Mouse (Mus musculus) small intestine, adult 2 months (tissue): ENCODE data around the gene Fxyd5. TPM values are rescaled to one million over a fixed set of nuclear protein-coding genes. Genes with fewer than 3 reads are reported as not detected.

Experiments used
- H3K27ac ChIP-seq: fragments of 200-500 bp; 2 replicates; pipeline ENCODE4 v1.5.1; 2012; ENCODE audit warnings: low read depth, low read length, control low read depth, inconsistent platforms; ENCODE audit not compliant: insufficient read depth
- H3K27me3 ChIP-seq: fragments of 200-500 bp; 2 replicates; pipeline ENCODE4 v1.6.1; 2012; ENCODE audit warnings: mild to moderate bottlenecking, moderate library complexity, low read length, inconsistent platforms; ENCODE audit not compliant: control insufficient read depth, insufficient read depth
- H3K36me3 ChIP-seq: fragments of 200-500 bp; 2 replicates; pipeline ENCODE4 v1.6.1; 2012; ENCODE audit warnings: mild to moderate bottlenecking, low read length, control low read depth, inconsistent platforms; ENCODE audit not compliant: control insufficient read depth, insufficient read depth
- H3K4me1 ChIP-seq: fragments of 200-500 bp; 2 replicates; pipeline ENCODE4 v1.6.1; 2012; ENCODE audit warnings: low read length, inconsistent platforms, mixed read lengths; ENCODE audit not compliant: control insufficient read depth, insufficient read depth, insufficient read length
- H3K4me3 ChIP-seq: fragments of 200-500 bp; 2 replicates; pipeline ENCODE4 v1.5.1; 2012; ENCODE audit warnings: low read depth, mild to moderate bottlenecking, control low read depth, inconsistent platforms, low read length, moderate library complexity
- CTCF ChIP-seq: fragments of 200-500 bp; IDR thresholded peaks from 2 replicates; pipeline ENCODE4 v1.5.1; 2012; ENCODE audit warnings: low read depth, mild to moderate bottlenecking, control low read depth, inconsistent platforms, low read length, moderate library complexity, mixed read lengths; ENCODE audit not compliant: insufficient replicate concordance, insufficient read length; ENCODE audit errors: extremely low read depth
- POLR2A ChIP-seq: fragments of 200-500 bp; IDR thresholded peaks from 2 replicates; pipeline ENCODE4 v1.6.1; 2012; ENCODE audit warnings: low read depth, mild to moderate bottlenecking, control low read depth, inconsistent platforms, low read length, moderate library complexity
- WGBS: fragments of 180-500 bp; shearing (Covaris S2); methylation state at CpG from one replicate; pipeline ENCODE4 v1.1.7; 2018; 5-methylcytosine and 5-hydroxymethylcytosine counted together
- polyA plus RNA-seq: library from polyadenylated mRNA; depleted of rRNA; stranded (reverse); fragments of >200 nt; gene quantifications from 2 replicates; pipeline ENCODE4 v1.2.3, GENCODE M21; 2012

Gene Fxyd5
- polyA plus RNA-seq, 1 experiment: 31.8 TPM

GRCm38 (mm10) chr7:31052251-31052635 lies 10.0 kb upstream of the Fxyd5 start:
- H3K27me3 ChIP-seq: peaks cover 38% of the 10 kb centered on the region
- no peak for TF ChIP-seq POLR2A
- TF ChIP-seq CTCF: no peak
- peak overlapping the region; percentile 9; the same call in 1 of the 2 replicates for H3K4me3 ChIP-seq
- no peaks in the 10 kb centered on the region for H3K36me3 ChIP-seq
- no peak overlapping the region for H3K27ac ChIP-seq
- 24% methylated on average over 22 of the region's 22 CpGs for WGBS
- peaks cover 4% of the 10 kb centered on the region for H3K4me1 ChIP-seq

- H3K4me3 ChIP-seq: no peak within 1 kb of the TSS
- 9% methylated on average over 27 of the region's 28 CpGs for WGBS
- H3K4me1 ChIP-seq: peaks cover 4% of the 10 kb centered on the region
- H3K27ac ChIP-seq: no peak within 1 kb of the TSS
- TF ChIP-seq POLR2A (no peak), CTCF (no peak)
- no peaks in the 10 kb centered on the region for H3K36me3 ChIP-seq
- peaks cover 38% of the 10 kb centered on the region for H3K27me3 ChIP-seq
These were observed 9.2 kb upstream of the Fxyd5 start, which contains the start of gene Fxyd7 for GRCm38 (mm10) chr7:31051321-31052021. Gene Fxyd7 (minus strand): TSS chr7:31051467.

GRCm38 (mm10) chr7:31050921-31051320 lies 8.6 kb upstream of the Fxyd5 start:
- no peak for TF ChIP-seq POLR2A
- no peak for TF ChIP-seq CTCF
- Histone ChIP-seq H3K4me1 (peaks cover 4% of the 10 kb centered on the region), H3K36me3 (no peaks in the 10 kb centered on the region), H3K27ac (no peak overlapping the region), H3K27me3 (peaks cover 38% of the 10 kb centered on the region), H3K4me3 (no peak overlapping the region)
- 10% methylated on average over 9 of the region's 9 CpGs for WGBS

- H3K4me1 ChIP-seq: peaks cover 2% of the 10 kb centered on the region; the same call in 1 of the 2 replicates
- H3K27ac ChIP-seq: no peak overlapping the region
- H3K36me3 ChIP-seq: no peaks in the 10 kb centered on the region
- H3K4me3 ChIP-seq: no peak overlapping the region
- WGBS: 13% methylated on average over 6 of the region's 6 CpGs
- no peak for TF ChIP-seq CTCF
- TF ChIP-seq POLR2A: no peak
- peaks cover 38% of the 10 kb centered on the region for H3K27me3 ChIP-seq
These were observed 8.2 kb upstream of the Fxyd5 start for GRCm38 (mm10) chr7:31050487-31050886.

- Histone ChIP-seq H3K27ac (no peak overlapping the region), H3K27me3 (peaks cover 38% of the 10 kb centered on the region), H3K4me1 (peaks cover 2% of the 10 kb centered on the region; the same call in 1 of the 2 replicates), H3K4me3 (no peak overlapping the region), H3K36me3 (no peaks in the 10 kb centered on the region)
- TF ChIP-seq POLR2A (no peak), CTCF (no peak)
- 5% methylated on average over 15 of the region's 15 CpGs for WGBS
These were observed 7.6 kb upstream of the Fxyd5 start for GRCm38 (mm10) chr7:31049846-31050281.

GRCm38 (mm10) chr7:31049135-31049845 lies 7.0 kb upstream of the Fxyd5 start:
- no peaks in the 10 kb centered on the region for H3K36me3 ChIP-seq
- WGBS: 22% methylated on average over 5 of the region's 5 CpGs
- no peak for TF ChIP-seq POLR2A
- TF ChIP-seq CTCF: no peak
- peaks cover 2% of the 10 kb centered on the region; the same call in 1 of the 2 replicates for H3K4me1 ChIP-seq
- H3K27ac ChIP-seq: no peak overlapping the region
- peaks cover 38% of the 10 kb centered on the region for H3K27me3 ChIP-seq
- no peak overlapping the region for H3K4me3 ChIP-seq
